Mouse (Mus musculus) heart, postnatal 0 days (tissue): ENCODE measurements around the gene Slamf9. TPM values are rescaled to one million over a fixed set of nuclear protein-coding genes. Genes with fewer than 3 reads are reported as not detected.
A peak's percentile ranks its signal among the peaks of the same experiment; 100 is the strongest.

ENCODE experiments used
- ATAC-seq: fragments of 200-750 bp; cut with Nextera tagmentation; 2 replicates; pipeline ENCODE4 v1.8.0; 2017; ENCODE audit warnings: low read depth, moderate number of reproducible peaks, moderate library complexity; ENCODE audit not compliant: insufficient read depth
- DNase-seq: peaks from one replicate; pipeline ENCODE4 v3.0.0-alpha.2; 2016; ENCODE audit warnings: low spot score
- H3K27ac ChIP-seq: fragments of 300-500 bp; sonication (generic); 2 replicates; pipeline ENCODE4 v1.5.1; 2014; ENCODE audit warnings: low read depth, mild to moderate bottlenecking
- H3K27me3 ChIP-seq: fragments of 300-500 bp; sonication (generic); 2 replicates; pipeline ENCODE4 v1.6.1; 2014; ENCODE audit warnings: low read length, mixed read lengths; ENCODE audit not compliant: control insufficient read depth, insufficient read depth
- H3K36me3 ChIP-seq: fragments of 300-500 bp; sonication (generic); replicated peaks from 2 replicates; pipeline ENCODE4 v1.6.1; 2014; ENCODE audit warnings: low read length, mixed read lengths; ENCODE audit not compliant: control insufficient read depth, insufficient read depth
- H3K4me1 ChIP-seq: fragments of 300-500 bp; sonication (generic); 2 replicates; pipeline ENCODE4 v1.6.1; 2014; ENCODE audit warnings: antibody characterized with exemption; ENCODE audit not compliant: control insufficient read depth, insufficient read depth
- H3K4me2 ChIP-seq: fragments of 300-500 bp; sonication (generic); 2 replicates; pipeline ENCODE4 v1.6.1; 2014; ENCODE audit warnings: low read depth, mild to moderate bottlenecking, low read length, moderate library complexity
- H3K4me3 ChIP-seq: fragments of 300-500 bp; sonication (generic); 2 replicates; pipeline ENCODE4 v1.5.1; 2014; ENCODE audit warnings: low read depth, low read length
- H3K9ac ChIP-seq: fragments of 300-500 bp; sonication (generic); replicated peaks from 2 replicates; pipeline ENCODE4 v1.6.1; 2014; ENCODE audit warnings: low read depth, low read length, mixed read lengths
- H3K9me3 ChIP-seq: fragments of 300-500 bp; sonication (generic); replicated peaks from 2 replicates; pipeline ENCODE4 v1.6.1; 2016; ENCODE audit warnings: low read length; ENCODE audit not compliant: control insufficient read depth
- CTCF ChIP-seq: IDR thresholded peaks from 2 replicates; pipeline ENCODE4 v1.5.1; 2016; ENCODE audit warnings: antibody characterized with exemption, control low read depth, low read depth
- EP300 ChIP-seq: IDR thresholded peaks from 2 replicates; pipeline ENCODE4 v1.6.1; 2016; ENCODE audit warnings: antibody characterized with exemption, low read depth
- WGBS: fragments of 180-500 bp; shearing (Covaris S2); extraction: QIAGEN DNeasy Blood & Tissue Kit; methylation state at CpG from one replicate; pipeline ENCODE4 v1.1.7; 2014; 5-methylcytosine and 5-hydroxymethylcytosine counted together
- polyA plus RNA-seq: library from polyadenylated mRNA; unstranded; fragments of >200 nt; fragmentation: Nextera tagmentation; extraction: Ambion mirVana; gene quantifications from 2 replicates; pipeline ENCODE4 v1.2.1, GENCODE M21; 2015
- total RNA-seq: library from RNA; depleted of rRNA; stranded (reverse); fragments of >200 nt; gene quantifications from 2 replicates; pipeline ENCODE4 v1.2.3, GENCODE M21; 2014; ENCODE audit warnings: low replicate concordance

The Slamf9 gene
- total and polyA plus RNA-seq, 2 experiments from 2014 or later, result 1.9 to 2.0 TPM

- peak within 1 kb of the TSS; percentile 46; the same call in 1 of the 2 replicates for H3K27ac ChIP-seq
- H3K27me3 ChIP-seq, result peaks cover under 1% of the 10 kb centered on the region; the same call in 1 of the 2 replicates
- peak within 1 kb of the TSS; percentile 64 for H3K4me2 ChIP-seq
- no peaks in the 10 kb centered on the region for H3K36me3 ChIP-seq
- TF ChIP-seq EP300 (no peak), CTCF (no peak)
- DNase-seq, result peak; percentile 87
- H3K9me3 ChIP-seq, result 0 out of 2 replicates have a peak, but pooled peaks cover 3% of the 10 kb centered on the region
- peaks cover 7% of the 10 kb centered on the region; the same call in 1 of the 2 replicates for H3K4me1 ChIP-seq
- H3K9ac ChIP-seq, result no peak within 1 kb of the TSS; the same call in 1 of the 2 replicates
- H3K4me3 ChIP-seq, result peak within 1 kb of the TSS; percentile 46
- ATAC-seq, result peak; percentile 65
- 5% methylated on average over 28 of the region's 28 CpGs for WGBS
Observed at GRCm38 (mm10) chr1:172520576-172521440, 45.6 kb downstream of the Slamf9 start, which contains the start of gene Cfap45. TSS of gene Cfap45 (plus strand) at chr1:172520801.

GRCm38 (mm10) chr1:172522524-172522923 is 47.4 kb downstream of the Slamf9 start:
- no peak overlapping the region for H3K4me3 ChIP-seq
- 69% methylated on average over 7 of the region's 7 CpGs for WGBS
- H3K27ac ChIP-seq, result peak overlapping the region; percentile 36; the same call in 1 of the 2 replicates
- H3K9ac ChIP-seq, result no peak overlapping the region
- TF ChIP-seq EP300 (no peak), CTCF (no peak)
- H3K4me2 ChIP-seq, result no peak overlapping the region
- peaks cover 12% of the 10 kb centered on the region; the same call in 1 of the 2 replicates for H3K27me3 ChIP-seq
- H3K4me1 ChIP-seq, result peaks cover 7% of the 10 kb centered on the region; the same call in 1 of the 2 replicates
- DNase-seq (no peak), ATAC-seq (no peak)
- 0 out of 2 replicates have a peak, but pooled peaks cover 3% of the 10 kb centered on the region for H3K9me3 ChIP-seq
- H3K36me3 ChIP-seq, result no peaks in the 10 kb centered on the region

GRCm38 (mm10) chr1:172523699-172524101 is 48.5 kb downstream of the Slamf9 start:
- TF ChIP-seq CTCF (no peak), EP300 (no peak)
- Histone ChIP-seq H3K27ac (peak overlapping the region; percentile 3; the same call in 1 of the 2 replicates), H3K36me3 (no peaks in the 10 kb centered on the region), H3K4me3 (no peak overlapping the region), H3K9me3 (no peaks in the 10 kb centered on the region), H3K9ac (no peak overlapping the region), H3K27me3 (peaks cover 16% of the 10 kb centered on the region; the same call in 1 of the 2 replicates), H3K4me1 (peaks cover 7% of the 10 kb centered on the region; the same call in 1 of the 2 replicates), H3K4me2 (no peak overlapping the region)
- ATAC-seq (no peak), DNase-seq (no peak)
- 27% methylated on average over 12 of the region's 12 CpGs for WGBS

GRCm38 (mm10) chr1:172525027-172525764 is 50.0 kb downstream of the Slamf9 start:
- ATAC-seq (peak; percentile 50), DNase-seq (peak; percentile 70)
- 38% methylated on average over 15 of the region's 15 CpGs for WGBS
- Histone ChIP-seq H3K4me1 (peaks cover 7% of the 10 kb centered on the region; the same call in 1 of the 2 replicates), H3K27me3 (peaks cover 16% of the 10 kb centered on the region; the same call in 1 of the 2 replicates), H3K27ac (peak overlapping the region; percentile 88), H3K9me3 (no peaks in the 10 kb centered on the region), H3K36me3 (no peaks in the 10 kb centered on the region), H3K9ac (no peak overlapping the region), H3K4me3 (no peak overlapping the region), H3K4me2 (peak overlapping the region; percentile 49)
- TF ChIP-seq CTCF (peak; percentile 20; the same call in 1 of the 2 replicates), EP300 (peak; percentile 89)

GRCm38 (mm10) chr1:172525971-172526370 is 50.8 kb downstream of the Slamf9 start:
- ATAC-seq, result 0 out of 2 replicates have a peak, but pooled peaks have one; percentile 3
- Histone ChIP-seq H3K4me3 (peak overlapping the region; percentile 25), H3K27ac (peak overlapping the region; percentile 88), H3K36me3 (no peaks in the 10 kb centered on the region), H3K9ac (no peak overlapping the region), H3K4me1 (peaks cover 4% of the 10 kb centered on the region; the same call in 1 of the 2 replicates), H3K9me3 (no peaks in the 10 kb centered on the region), H3K4me2 (peak overlapping the region; percentile 49), H3K27me3 (peaks cover 16% of the 10 kb centered on the region; the same call in 1 of the 2 replicates)
- no peak for TF ChIP-seq EP300
- TF ChIP-seq CTCF, result no peak
- WGBS, result 37% methylated on average over 7 of the region's 7 CpGs
- DNase-seq, result no peak
